Mouse (Mus musculus): Measurements from ENCODE around the gene Rimkla.

- TF ChIP-seq POLR2A (IDR thresholded peaks at IDR 0.05; ENCODE audit: borderline replicate concordance, low read depth, low read length) (no peak), CTCF (IDR thresholded peaks at IDR 0.05; ENCODE audit: low read depth, low read length) (no peak)
Observed at GRCm38 (mm10) chr4:119524466-119524865, 32.0 kb upstream of the Rimkla start.
